Comparison of ENCODE assay signal across 8 mouse cellular contexts in the genomic region with DNA sequence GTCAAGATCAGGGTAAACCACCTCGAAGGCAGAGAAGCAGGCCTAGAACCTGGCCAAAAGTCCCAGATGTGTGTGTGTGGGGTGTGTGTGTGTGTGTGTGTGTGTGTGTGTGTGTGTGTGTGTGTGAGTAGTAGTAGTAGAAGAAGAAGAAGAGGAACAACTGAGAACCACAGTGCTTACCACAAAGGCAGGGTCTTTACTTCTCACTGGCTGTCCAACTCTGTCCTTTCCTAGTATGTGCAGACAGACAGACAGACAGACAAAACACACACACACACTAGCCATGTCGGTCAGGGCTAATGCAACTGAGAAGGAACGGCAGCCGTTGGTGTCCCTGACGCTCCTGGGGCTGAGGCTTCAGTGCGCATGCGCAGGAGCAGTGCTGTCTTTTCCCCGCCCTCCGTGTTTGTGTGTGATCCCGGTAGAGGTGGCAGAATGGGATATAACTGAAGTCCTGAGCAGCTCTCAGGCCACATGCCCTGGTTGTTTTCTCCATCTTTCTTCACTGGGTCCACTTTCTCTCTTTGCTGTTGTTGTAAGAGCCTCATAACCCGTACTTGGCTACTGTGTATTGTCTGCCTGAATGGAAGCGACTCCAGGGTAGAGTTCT.
DNase-seq lines count a peak whose midpoint lies in the region; ATAC-seq lines count a peak whose summit lies in the region.

No protein-coding gene starts in this region.

- H3K36me3 ChIP-seq in embryonic facial prominence, embryonic 12.5 days, result no peaks in the 10 kb centered on the region

- peak; percentile 36 for DNase-seq in right cerebral cortex, postnatal 4 days
- no peak for DNase-seq in right cerebral cortex, postnatal 36 days (ENCODE audit: low spot score in 2 of 2)
- peak; percentile 13 for DNase-seq in heart, postnatal 25 days (ENCODE audit: low spot score)
- peak; percentile 65 to 72 for DNase-seq in kidney, postnatal 25 days
- DNase-seq in lung, postnatal 25 days (ENCODE audit: low spot score), result peak; percentile 39
- DNase-seq in spleen, postnatal 10 days (ENCODE audit: low spot score in 2 of 2), result peak; percentile 16 to 54
- no peak for DNase-seq in urinary bladder, adult 2 months (ENCODE audit: low spot score)

- intact Hi-C loops in heart, postnatal 25 days (cut with DNase I), result no loop called here

- H3K9me3 ChIP-seq in embryonic facial prominence, embryonic 12.5 days, result no peaks in the 10 kb centered on the region

- H3K4me1 ChIP-seq in embryonic facial prominence, embryonic 12.5 days, result peaks cover 10% of the 10 kb centered on the region

- 77% methylated on average over 12 of the region's 12 CpGs for WGBS in embryonic facial prominence, embryonic 12.5 days

- no peak overlapping the region for H3K4me3 ChIP-seq in embryonic facial prominence, embryonic 12.5 days

- no peak overlapping the region for H3K27ac ChIP-seq in embryonic facial prominence, embryonic 12.5 days

- no peak for ATAC-seq in embryonic facial prominence, embryonic 12.5 days (ENCODE audit: insufficient number of reproducible peaks, insufficient read depth, low FRiP score, low TSS enrichment)

- H3K27me3 ChIP-seq in embryonic facial prominence, embryonic 12.5 days, result no peaks in the 10 kb centered on the region

- H3K4me2 ChIP-seq in embryonic facial prominence, embryonic 12.5 days (replicated peaks), result peak overlapping the region; percentile 25; the same call in 1 of the 2 replicates

- no peak overlapping the region for H3K9ac ChIP-seq in embryonic facial prominence, embryonic 12.5 days

Comparison
In these comparisons a context has a peak if more than half of its experiments do, and no peak if none do; other contexts are left out.
1. DNase-seq: peak in right cerebral cortex, postnatal 4 days (single experiment), heart, postnatal 25 days (single experiment), kidney, postnatal 25 days (2 of 2), lung, postnatal 25 days (single experiment) and spleen, postnatal 10 days (2 of 2); none in right cerebral cortex, postnatal 36 days (0 of 2) and urinary bladder, adult 2 months (single experiment).